Mouse (Mus musculus) retina, adult 2 months (tissue): ENCODE measurements at regions not wholly inside any gene's neighbourhood (a gene's known extent, or its start where the extent isn't known, plus 50 kb on each side); places are given as distances from the start of the nearest gene placed in this dataset.

Experiments used
- DNase-seq: peaks from one replicate; pipeline ENCODE4 v3.0.0-alpha.2; 2012; ENCODE audit warnings: low read depth, low spot score

- DNase-seq: no peak
Measured at GRCm38 (mm10) chr12:58901931-58902330, 109.9 kb downstream of the Sec23a start.

DNA sequence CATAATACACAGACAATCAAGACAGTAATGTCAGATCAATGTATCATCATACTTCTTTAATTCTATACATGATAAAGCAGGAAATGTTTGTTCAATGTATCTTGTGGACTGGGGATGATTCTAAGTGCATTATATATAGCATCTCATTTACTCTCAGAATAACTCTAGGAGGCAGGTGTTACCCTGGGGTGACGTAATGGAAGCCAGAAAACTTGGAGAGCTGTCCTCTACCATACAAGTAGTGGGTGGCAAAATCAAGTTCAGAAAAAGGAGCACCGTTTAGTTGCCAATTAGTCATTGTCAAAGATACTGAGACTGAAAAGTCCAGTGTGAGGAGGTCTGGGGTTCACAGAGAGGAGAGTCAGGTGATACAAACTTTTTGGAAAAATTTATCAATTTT lies 136.0 kb downstream of the Sec23a start:
- DNase-seq: no peak

DNA sequence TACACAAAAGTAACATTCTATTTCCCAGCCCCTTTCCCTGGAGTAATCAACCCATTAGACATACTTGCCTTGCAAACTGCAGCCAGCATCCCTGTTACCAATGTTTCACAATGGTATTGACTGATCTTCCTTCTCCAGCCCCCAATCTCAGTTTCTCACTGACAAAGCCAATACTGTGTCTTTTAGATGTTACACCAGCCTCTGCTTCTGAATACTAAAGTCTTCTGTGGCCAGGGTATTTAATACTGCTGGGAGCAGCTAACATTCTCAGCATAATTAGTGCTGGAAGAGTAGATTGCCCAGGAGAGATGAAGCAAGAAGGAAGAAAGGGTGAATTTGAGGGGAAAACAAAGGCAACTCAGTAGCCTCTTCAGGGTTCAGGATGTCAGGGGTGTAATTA lies 139.4 kb downstream of the Sec23a start:
- no peak for DNase-seq

- DNase-seq: no peak
Measured at GRCm38 (mm10) chr12:58856498-58856897, 155.3 kb downstream of the Sec23a start.

DNA sequence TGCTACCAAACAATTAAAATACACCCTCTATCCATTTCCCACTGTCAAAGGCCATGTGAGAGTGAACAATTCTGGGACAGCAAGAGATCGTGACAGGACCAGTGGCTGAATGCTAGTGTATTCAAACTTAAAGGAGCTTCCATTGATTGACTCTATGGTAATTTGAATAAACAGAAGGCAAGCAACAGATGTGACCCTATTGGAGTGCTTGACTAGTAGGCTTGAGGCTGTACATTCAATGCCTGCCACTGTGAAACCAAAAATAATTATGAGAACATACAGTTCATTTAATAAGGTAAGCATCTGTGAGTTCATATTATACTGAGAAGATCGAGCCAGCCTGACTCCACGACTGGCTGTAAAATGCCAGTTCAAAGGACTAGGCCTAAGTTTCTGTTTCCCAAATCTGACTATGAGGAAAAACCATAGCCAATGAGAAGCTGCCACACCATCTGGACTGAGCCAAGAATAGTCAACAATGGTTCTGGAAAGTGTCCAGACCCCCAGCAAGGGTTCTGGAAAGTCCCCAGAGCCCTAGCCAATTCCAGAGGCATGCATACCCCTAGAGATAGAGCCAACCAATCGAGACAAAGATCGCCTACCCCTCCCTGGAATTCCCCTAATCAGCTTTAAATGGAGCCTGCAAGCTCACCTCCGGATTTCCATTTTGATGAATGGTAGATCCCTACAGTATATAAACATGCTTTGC lies 160.0 kb downstream of the Sec23a start:
- no peak for DNase-seq

DNA sequence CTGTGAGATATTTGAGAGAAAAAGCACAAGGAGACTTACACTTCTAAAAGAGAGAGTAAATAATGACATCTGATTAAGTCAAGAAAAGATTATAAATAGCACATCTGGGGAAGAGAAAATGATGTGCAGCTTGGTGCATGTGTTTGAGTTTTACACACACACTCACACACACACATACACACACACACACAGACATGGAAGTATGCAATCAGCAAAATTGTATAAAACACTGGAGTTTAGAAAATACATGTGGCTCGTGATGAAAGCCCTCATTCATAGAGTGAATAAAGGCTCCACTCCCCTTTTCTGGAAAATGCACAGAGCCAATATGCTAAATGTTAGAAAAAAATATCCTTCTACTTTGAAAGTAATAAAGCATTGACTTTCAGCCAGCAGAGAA lies 182.2 kb downstream of the Sec23a start:
- DNase-seq: no peak

- no peak for DNase-seq
Measured at GRCm38 (mm10) chr12:58827864-58828263, 184.0 kb downstream of the Sec23a start.

GRCm38 (mm10) chr12:58825139-58825921 lies 186.5 kb downstream of the Sec23a start:
- DNase-seq: no peak

GRCm38 (mm10) chr12:58822971-58823370 lies 188.8 kb downstream of the Sec23a start:
- no peak for DNase-seq

- DNase-seq: no peak
Measured at GRCm38 (mm10) chr12:58804068-58804467, 207.7 kb downstream of the Sec23a start.

- peak; percentile 49 for DNase-seq
Measured at GRCm38 (mm10) chr12:58802410-58802809, 209.4 kb downstream of the Sec23a start.
